Mouse (Mus musculus) cerebellum, adult 11 months (tissue): Measurements from ENCODE around the gene Capn3.

Source experiments
- DNase-seq: peaks from one replicate; pipeline ENCODE4 v3.0.0; 2022

Capn3 gene

GRCm38 (mm10) chr2:120455719-120456118, at the start of gene Capn3:
TSS of gene Capn3 (plus strand) at chr2:120456019.
- DNase-seq = no peak

GRCm38 (mm10) chr2:120411096-120411628, 44.7 kb upstream of the Capn3 start:
- no peak for DNase-seq

GRCm38 (mm10) chr2:120414113-120414512, 41.7 kb upstream of the Capn3 start:
- no peak for DNase-seq

- DNase-seq = peak; percentile 26
Measured at GRCm38 (mm10) chr2:120414738-120415414, 40.9 kb upstream of the Capn3 start.

GRCm38 (mm10) chr2:120424386-120424785, 31.4 kb upstream of the Capn3 start:
- DNase-seq = no peak

GRCm38 (mm10) chr2:120444486-120444885, 11.3 kb upstream of the Capn3 start:
- DNase-seq = no peak

- no peak for DNase-seq
Measured at GRCm38 (mm10) chr2:120446373-120446772, 9.4 kb upstream of the Capn3 start.

- DNase-seq = no peak
Measured at GRCm38 (mm10) chr2:120447306-120447705, 8.5 kb upstream of the Capn3 start.

GRCm38 (mm10) chr2:120450724-120451123, 5.1 kb upstream of the Capn3 start:
- no peak for DNase-seq

GRCm38 (mm10) chr2:120452600-120452999, 3.2 kb upstream of the Capn3 start:
- DNase-seq = no peak

- DNase-seq = no peak
Measured at GRCm38 (mm10) chr2:120454987-120455386, 832 bp upstream of the Capn3 start.

GRCm38 (mm10) chr2:120460216-120460615, 4.4 kb downstream of the Capn3 start:
- no peak for DNase-seq

GRCm38 (mm10) chr2:120463328-120463727, 7.5 kb downstream of the Capn3 start:
- no peak for DNase-seq

- no peak for DNase-seq
Measured at GRCm38 (mm10) chr2:120464091-120464490, 8.3 kb downstream of the Capn3 start.

GRCm38 (mm10) chr2:120464732-120465396, 9.0 kb downstream of the Capn3 start:
- DNase-seq = no peak

- DNase-seq = no peak
Measured at GRCm38 (mm10) chr2:120465397-120465785, 9.6 kb downstream of the Capn3 start.

- DNase-seq = no peak
Measured at GRCm38 (mm10) chr2:120468011-120468410, 12.2 kb downstream of the Capn3 start.

- DNase-seq = no peak
Measured at GRCm38 (mm10) chr2:120469220-120469619, 13.4 kb downstream of the Capn3 start.

- DNase-seq = no peak
Measured at GRCm38 (mm10) chr2:120469715-120470114, 13.9 kb downstream of the Capn3 start.

GRCm38 (mm10) chr2:120470856-120471255, 15.0 kb downstream of the Capn3 start:
- DNase-seq = peak; percentile 53

GRCm38 (mm10) chr2:120476277-120477087, 20.7 kb downstream of the Capn3 start:
- DNase-seq = no peak

- peak; percentile 29 for DNase-seq
Measured at GRCm38 (mm10) chr2:120478600-120478999, 22.8 kb downstream of the Capn3 start.

- DNase-seq = no peak
Measured at GRCm38 (mm10) chr2:120481921-120482320, 26.1 kb downstream of the Capn3 start.
